In the genomic region with DNA sequence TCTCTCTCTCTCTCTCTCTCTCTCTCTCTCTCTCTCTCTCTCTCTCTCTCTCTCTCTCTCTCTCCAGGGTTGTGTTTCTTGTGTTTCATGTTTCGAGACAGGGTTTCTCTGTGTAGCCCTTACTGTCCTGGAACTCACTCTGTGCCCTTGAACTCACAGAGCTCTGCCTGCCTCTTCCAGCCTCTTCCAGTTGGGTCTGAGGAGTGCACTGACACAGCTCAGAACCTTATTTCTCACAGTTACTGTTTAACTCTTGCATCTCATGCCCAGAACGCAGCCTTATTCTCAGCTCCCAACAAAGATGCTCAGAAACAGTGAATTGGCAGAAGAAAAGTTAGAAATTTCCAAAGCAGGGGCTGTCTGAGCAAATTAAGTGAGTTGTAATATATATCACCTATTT, we compare ENCODE assay signal across 18 mouse cellular contexts. TPM values are rescaled to one million over a fixed set of nuclear protein-coding genes. Genes with fewer than 3 reads are reported as not detected.
DNase-seq lines count a peak whose midpoint lies in the region; ATAC-seq and TF ChIP-seq lines count a peak whose summit lies in the region.
"Had no signal": no experiment of that assay in that cellular context is flagged by ENCODE, and none has a peak within 500 bp of the region (broad histone marks: within the 10 kb centered on the region; RNA-seq: fewer than 3 reads in every experiment).

No protein-coding gene starts in this region.

- H3K36me3 ChIP-seq in kidney, adult 2 months (ENCODE audit: control insufficient read depth, insufficient read depth, low read length): no peaks in the 10 kb centered on the region
- H3K36me3 ChIP-seq in kidney, embryonic 16.5 days (ENCODE audit: insufficient read depth, low read length): no peaks in the 10 kb centered on the region
- no peaks in the 10 kb centered on the region for H3K36me3 ChIP-seq in lung, embryonic 16.5 days (ENCODE audit: control insufficient read depth, insufficient read depth, low read length)
- no peaks in the 10 kb centered on the region for H3K36me3 ChIP-seq in kidney, postnatal 0 days (ENCODE audit: insufficient read depth, low read length)
- H3K36me3 ChIP-seq: embryonic facial prominence, embryonic 12.5 days; forebrain, embryonic 15.5 days; heart, embryonic 10.5 days; hindbrain, embryonic 12.5 days had no signal

- H3K4me1 ChIP-seq in kidney, adult 2 months (ENCODE audit: control insufficient read depth, insufficient read depth, low read length): peaks cover 11% of the 10 kb centered on the region
- H3K4me1 ChIP-seq in kidney, embryonic 16.5 days (ENCODE audit: insufficient read depth, low read length): peaks cover 33% of the 10 kb centered on the region
- peaks cover 34% of the 10 kb centered on the region for H3K4me1 ChIP-seq in lung, embryonic 16.5 days (replicated peaks; ENCODE audit: control insufficient read depth, insufficient read depth, low read length)
- H3K4me1 ChIP-seq in lung, adult 2 months (ENCODE audit: control insufficient read depth, insufficient read depth, low read length): peaks cover 4% of the 10 kb centered on the region
- 0 out of 2 replicates have a peak, but pooled peaks cover 9% of the 10 kb centered on the region for H3K4me1 ChIP-seq in kidney, postnatal 0 days (replicated peaks; ENCODE audit: insufficient read depth, low read length)
- no peaks in the 10 kb centered on the region for H3K4me1 ChIP-seq in cerebellum, adult 2 months (ENCODE audit: control insufficient read depth, insufficient read depth, low read length)

- DNase-seq in kidney, adult 2 months: peak; percentile 60
- no peak for DNase-seq in lung, adult 2 months
- peak; percentile 6 for DNase-seq in kidney, postnatal 0 days (ENCODE audit: low spot score)
- peak; percentile 15 to 53 for DNase-seq in kidney, postnatal 25 days
- no peak for DNase-seq in cerebellum, adult 2 months
- DNase-seq: adrenal gland, adult 2 months; adrenal gland, postnatal 36 days; cerebellum, adult 8-10 months; cerebellum, postnatal 25 days; heart, adult 18-20 months; heart, postnatal 10 days; heart, postnatal 4 days had no signal

- H3K4me2 ChIP-seq in kidney, embryonic 16.5 days (replicated peaks; ENCODE audit: low read depth, low read length): no peak overlapping the region
- peak overlapping the region; percentile 36; the same call in 1 of the 2 replicates for H3K4me2 ChIP-seq in lung, embryonic 16.5 days (ENCODE audit: low read depth, low read length)
- no peak overlapping the region for H3K4me2 ChIP-seq in kidney, postnatal 0 days (ENCODE audit: low read length)
- H3K4me2 ChIP-seq: embryonic facial prominence, embryonic 12.5 days; forebrain, embryonic 15.5 days; hindbrain, embryonic 12.5 days had no signal

- no peak for TF ChIP-seq POLR2A in kidney, adult 2 months (IDR thresholded peaks at IDR 0.05; ENCODE audit: low read depth, low read length)
- no peak for TF ChIP-seq POLR2A in lung, adult 2 months (IDR thresholded peaks at IDR 0.05; ENCODE audit: borderline replicate concordance, extremely low read depth, low read depth, low read length)
- TF ChIP-seq POLR2A in cerebellum, adult 2 months (IDR thresholded peaks at IDR 0.05; ENCODE audit: borderline replicate concordance, insufficient read depth, low read length): no peak

- H3K4me3 ChIP-seq in kidney, adult 2 months (ENCODE audit: insufficient read depth, low read depth, low read length): no peak overlapping the region
- no peak overlapping the region for H3K4me3 ChIP-seq in kidney, embryonic 16.5 days (ENCODE audit: low read length)
- H3K4me3 ChIP-seq in lung, embryonic 16.5 days (ENCODE audit: low read length): no peak overlapping the region
- no peak overlapping the region for H3K4me3 ChIP-seq in lung, adult 2 months (replicated peaks; ENCODE audit: extremely low read depth, low read depth, low read length)
- H3K4me3 ChIP-seq in kidney, postnatal 0 days (replicated peaks; ENCODE audit: low read depth, low read length): no peak overlapping the region
- H3K4me3 ChIP-seq in cerebellum, adult 2 months (replicated peaks; ENCODE audit: insufficient read depth, low read depth, low read length): no peak overlapping the region
- H3K4me3 ChIP-seq: embryonic facial prominence, embryonic 12.5 days; forebrain, embryonic 15.5 days; heart, embryonic 10.5 days; hindbrain, embryonic 12.5 days had no signal

- no peaks in the 10 kb centered on the region for H3K27me3 ChIP-seq in kidney, adult 2 months (replicated peaks; ENCODE audit: control insufficient read depth, insufficient read depth, low read length)
- H3K27me3 ChIP-seq in kidney, embryonic 16.5 days (ENCODE audit: insufficient read depth, low read length): 0 out of 2 replicates have a peak, but pooled peaks cover 3% of the 10 kb centered on the region
- no peaks in the 10 kb centered on the region for H3K27me3 ChIP-seq in lung, embryonic 16.5 days (ENCODE audit: control insufficient read depth, insufficient read depth, low read depth, low read length)
- no peaks in the 10 kb centered on the region for H3K27me3 ChIP-seq in kidney, postnatal 0 days (ENCODE audit: insufficient read depth, low read length)
- H3K27me3 ChIP-seq in cerebellum, adult 2 months (ENCODE audit: control insufficient read depth, insufficient read depth, low read length): 0 out of 2 replicates have a peak, but pooled peaks cover 1% of the 10 kb centered on the region
- H3K27me3 ChIP-seq: embryonic facial prominence, embryonic 12.5 days had no signal

- 35% methylated on average over 2 of the region's 2 CpGs for WGBS in kidney, adult 2 months
- WGBS in kidney, embryonic 16.5 days: 40% methylated on average over 2 of the region's 2 CpGs
- 27% methylated on average over 2 of the region's 2 CpGs for WGBS in lung, embryonic 16.5 days
- 52% methylated on average over 2 of the region's 2 CpGs for WGBS in lung, adult 2 months
- 33% methylated on average over 2 of the region's 2 CpGs for WGBS in kidney, postnatal 0 days
- WGBS in cerebellum, adult 2 months: 81% methylated on average over 2 of the region's 2 CpGs

- TF ChIP-seq CTCF in kidney, adult 2 months (conservative IDR thresholded peaks at IDR 0.05; ENCODE audit: insufficient read depth, insufficient read length, low read depth, low read length): no peak
- TF ChIP-seq CTCF in lung, adult 2 months (IDR thresholded peaks at IDR 0.05; ENCODE audit: insufficient read depth, low read length): no peak
- TF ChIP-seq CTCF in kidney, postnatal 0 days (IDR thresholded peaks at IDR 0.05; ENCODE audit: low read depth): no peak
- no peak for TF ChIP-seq CTCF in cerebellum, adult 2 months (IDR thresholded peaks at IDR 0.05; ENCODE audit: borderline replicate concordance, insufficient read depth, low read depth, low read length)

- H3K27ac ChIP-seq in kidney, adult 2 months (ENCODE audit: insufficient read depth, low read depth, low read length): peak overlapping the region; percentile 69; the same call in 1 of the 2 replicates
- H3K27ac ChIP-seq in kidney, embryonic 16.5 days (ENCODE audit: low read length): no peak overlapping the region; the same call in 1 of the 2 replicates
- peak overlapping the region; percentile 93 for H3K27ac ChIP-seq in lung, embryonic 16.5 days (ENCODE audit: low read length)
- H3K27ac ChIP-seq in kidney, postnatal 0 days: no peak overlapping the region
- no peak overlapping the region for H3K27ac ChIP-seq in cerebellum, adult 2 months (ENCODE audit: insufficient read depth, low read length)
- H3K27ac ChIP-seq: embryonic facial prominence, embryonic 12.5 days; forebrain, embryonic 15.5 days; heart, embryonic 10.5 days; hindbrain, embryonic 12.5 days had no signal

- H3K9ac ChIP-seq in kidney, embryonic 16.5 days (replicated peaks; ENCODE audit: low read length): no peak overlapping the region
- H3K9ac ChIP-seq in lung, embryonic 16.5 days (ENCODE audit: low read length): no peak overlapping the region
- H3K9ac ChIP-seq in kidney, postnatal 0 days (ENCODE audit: low read depth, low read length): no peak overlapping the region
- H3K9ac ChIP-seq: embryonic facial prominence, embryonic 12.5 days; forebrain, embryonic 15.5 days; hindbrain, embryonic 12.5 days had no signal

- H3K9me3 ChIP-seq in kidney, embryonic 16.5 days (ENCODE audit: low read length): no peaks in the 10 kb centered on the region
- no peaks in the 10 kb centered on the region for H3K9me3 ChIP-seq in lung, embryonic 16.5 days (ENCODE audit: control insufficient read depth, low read length)
- no peaks in the 10 kb centered on the region for H3K9me3 ChIP-seq in kidney, postnatal 0 days (replicated peaks; ENCODE audit: low read length)
- H3K9me3 ChIP-seq: embryonic facial prominence, embryonic 12.5 days; forebrain, embryonic 15.5 days; heart, embryonic 10.5 days; hindbrain, embryonic 12.5 days had no signal

- no peak for ATAC-seq in kidney, embryonic 16.5 days (ENCODE audit: low FRiP score, low TSS enrichment)
- ATAC-seq in lung, embryonic 16.5 days (ENCODE audit: low read depth): no peak
- no peak for ATAC-seq in kidney, postnatal 0 days (replicated peaks; ENCODE audit: low FRiP score, low read depth)
- ATAC-seq: forebrain, embryonic 15.5 days had no signal

RNA-seq across cellular contexts. Expression of gene Erich2, which starts 2.2 kb away (rescaled TPM):
- polyA plus RNA-seq in kidney, adult 2 months (2012; rRNA removed): 2.2 and 2.7 TPM in 2 replicates
- 2.6 and 2.7 TPM in 2 replicates for polyA plus RNA-seq in kidney, embryonic 16.5 days (2015; fragmentation: Nextera tagmentation; extraction: Ambion mirVana)
- polyA plus RNA-seq in lung, embryonic 16.5 days (2015; fragmentation: Nextera tagmentation; extraction: Ambion mirVana): 10.0 and 11.9 TPM in 2 replicates
- 3.5 and 4.4 TPM in 2 replicates for polyA plus RNA-seq in lung, adult 2 months (2012; rRNA removed)
- 5.6 and 6.8 TPM in 2 replicates for polyA plus RNA-seq in kidney, postnatal 0 days (2015; fragmentation: Nextera tagmentation; extraction: Ambion mirVana)
- 0.80 and 1.6 TPM in 2 replicates for polyA plus RNA-seq in cerebellum, adult 2 months (2012; rRNA removed)

RNA-seq across cellular contexts. Expression of gene Sp5, which starts 31.6 kb away (rescaled TPM):
- polyA plus RNA-seq in kidney, adult 2 months (2012; rRNA removed): 7.0 and 11.6 TPM in 2 replicates
- polyA plus RNA-seq in kidney, embryonic 16.5 days (2015; fragmentation: Nextera tagmentation; extraction: Ambion mirVana): 1.9 and 2.1 TPM in 2 replicates
- polyA plus RNA-seq in lung, embryonic 16.5 days (2015; fragmentation: Nextera tagmentation; extraction: Ambion mirVana): 5.1 and 5.7 TPM in 2 replicates
- 6.0 and 9.5 TPM in 2 replicates for polyA plus RNA-seq in lung, adult 2 months (2012; rRNA removed)
- polyA plus RNA-seq in kidney, postnatal 0 days (2015; fragmentation: Nextera tagmentation; extraction: Ambion mirVana): 4.2 and 4.7 TPM in 2 replicates
- 2.9 and 5.4 TPM in 2 replicates for polyA plus RNA-seq in cerebellum, adult 2 months (2012; rRNA removed)

RNA-seq across cellular contexts. Expression of gene Gad1, which starts 46.5 kb away (rescaled TPM):
- 0.31 and 1.5 TPM in 2 replicates for polyA plus RNA-seq in kidney, adult 2 months (2012; rRNA removed)
- polyA plus RNA-seq in kidney, embryonic 16.5 days (2015; fragmentation: Nextera tagmentation; extraction: Ambion mirVana): 0.11 and 0.28 TPM in 2 replicates
- polyA plus RNA-seq in lung, embryonic 16.5 days (2015; fragmentation: Nextera tagmentation; extraction: Ambion mirVana): 0.46 and 0.63 TPM in 2 replicates
- polyA plus RNA-seq in lung, adult 2 months (2012; rRNA removed): 0.28 and 0.37 TPM in 2 replicates
- 0.25 and 0.26 TPM in 2 replicates for polyA plus RNA-seq in kidney, postnatal 0 days (2015; fragmentation: Nextera tagmentation; extraction: Ambion mirVana)
- 474 and 548 TPM in 2 replicates for polyA plus RNA-seq in cerebellum, adult 2 months (2012; rRNA removed)

Comparison
In these comparisons a context has a peak if more than half of its experiments do, and no peak if none do; other contexts are left out.
1. H3K27ac ChIP-seq: peak in kidney, adult 2 months (single experiment) and lung, embryonic 16.5 days (single experiment); none in kidney, embryonic 16.5 days (single experiment), kidney, postnatal 0 days (single experiment) and cerebellum, adult 2 months (single experiment).
2. DNase-seq: peak in kidney, adult 2 months (single experiment), kidney, postnatal 0 days (single experiment) and kidney, postnatal 25 days (2 of 2); none in lung, adult 2 months (single experiment) and cerebellum, adult 2 months (0 of 2).
3. RNA of gene Gad1, which starts 46.5 kb away (polyA plus RNA-seq): 474 to 548 TPM in cerebellum, adult 2 months; 0.46 to 0.63 TPM in lung, embryonic 16.5 days, 0.31 to 1.5 TPM in kidney, adult 2 months, 0.28 to 0.37 TPM in lung, adult 2 months, 0.25 to 0.26 TPM in kidney, postnatal 0 days and 0.11 to 0.28 TPM in kidney, embryonic 16.5 days; every median in the first group is over 100 times any median in the second.